Mouse (Mus musculus): ENCODE measurements at regions not wholly inside any gene's neighbourhood (a gene's known extent, or its start where the extent isn't known, plus 50 kb on each side); places are given as distances from the start of the nearest gene placed in this dataset.

DNA sequence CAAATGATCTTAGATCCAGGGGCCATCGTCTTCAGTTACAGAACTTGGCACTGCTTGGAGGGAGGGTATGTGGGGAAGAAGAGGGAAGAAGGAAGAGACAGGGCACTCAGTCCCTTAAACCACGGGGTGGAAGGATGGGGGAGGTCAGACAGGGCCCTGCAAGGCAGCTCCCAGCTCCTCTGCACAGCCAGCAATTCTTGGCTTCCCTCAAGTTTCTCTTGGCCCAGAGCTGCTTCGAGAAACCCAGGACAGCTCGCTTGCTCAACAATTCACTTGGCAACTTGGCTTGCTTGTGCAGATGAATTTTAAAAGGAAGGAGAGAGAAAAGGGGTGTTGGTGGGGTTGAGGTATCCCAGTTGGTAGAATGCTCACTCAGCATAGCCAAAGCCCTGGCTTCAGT lies 141.1 kb downstream of the 2410131K14Rik start:
- no peak for TF ChIP-seq EP300 (IDR thresholded peaks at IDR 0.05; ENCODE audit: low read depth)
- TF ChIP-seq CTCF (IDR thresholded peaks at IDR 0.05; ENCODE audit: low read depth) = no peak
